Mouse (Mus musculus): ENCODE measurements around the gene Zyg11b.

GRCm38 (mm10) chr4:108348256-108348875 lies 47.5 kb upstream of the Zyg11b start:
- TF ChIP-seq CTCF (IDR thresholded peaks at IDR 0.05) (no peak), EP300 (IDR thresholded peaks at IDR 0.05) (no peak)

Data from lung, postnatal 0 days (tissue).